Mouse (Mus musculus) kidney, adult 2 months (tissue): ENCODE results near the gene Nkpd1. TPM values are rescaled to one million over a fixed set of nuclear protein-coding genes. Genes with fewer than 3 reads are reported as not detected.

Experiments
- DNase-seq: peaks from one replicate; pipeline ENCODE4 v3.0.0; 2021
- H3K27ac ChIP-seq: fragments of 200-500 bp; 2 replicates; pipeline ENCODE4 v1.5.1; 2012; ENCODE audit warnings: low read depth, low read length, control low read depth, inconsistent platforms; ENCODE audit not compliant: insufficient read depth
- H3K27me3 ChIP-seq: fragments of 200-500 bp; replicated peaks from 2 replicates; pipeline ENCODE4 v1.6.1; 2012; ENCODE audit warnings: mild to moderate bottlenecking, moderate library complexity, low read length, inconsistent platforms; ENCODE audit not compliant: control insufficient read depth, insufficient read depth
- H3K36me3 ChIP-seq: fragments of 200-500 bp; 2 replicates; pipeline ENCODE4 v1.6.1; 2012; ENCODE audit warnings: mild to moderate bottlenecking, moderate library complexity, low read length, inconsistent platforms; ENCODE audit not compliant: control insufficient read depth, insufficient read depth
- H3K4me1 ChIP-seq: fragments of 200-500 bp; 2 replicates; pipeline ENCODE4 v1.6.1; 2011; ENCODE audit warnings: low read length; ENCODE audit not compliant: control insufficient read depth, insufficient read depth
- H3K4me3 ChIP-seq: fragments of 200-500 bp; 2 replicates; pipeline ENCODE4 v1.5.1; 2011; ENCODE audit warnings: mild to moderate bottlenecking, low read depth, low read length, control low read depth; ENCODE audit not compliant: insufficient read depth
- CTCF ChIP-seq: fragments of 200-500 bp; conservative IDR thresholded peaks from 2 replicates; pipeline ENCODE4 v1.5.1; 2011; ENCODE audit warnings: low read depth, mild to moderate bottlenecking, control low read depth, low read length, moderate library complexity, mixed read lengths; ENCODE audit not compliant: insufficient read depth, insufficient read length
- POLR2A ChIP-seq: fragments of 200-500 bp; IDR thresholded peaks from one replicate; pipeline ENCODE4 v1.6.1; 2011; ENCODE audit warnings: low read depth, low read length, control low read depth
- WGBS: fragments of 180-500 bp; shearing (Covaris S2); methylation state at CpG from one replicate; pipeline ENCODE4 v1.1.7; 2018; 5-methylcytosine and 5-hydroxymethylcytosine counted together
- polyA plus RNA-seq: library from polyadenylated mRNA; depleted of rRNA; stranded (reverse); fragments of >200 nt; gene quantifications from 2 replicates; pipeline ENCODE4 v1.2.3, GENCODE M21; 2012

Gene Nkpd1
- polyA plus RNA-seq, 1 experiment, result 0.16 TPM

GRCm38 (mm10) chr7:19495521-19496213 lies 22.0 kb upstream of the Nkpd1 start:
- WGBS, result 44% methylated on average over 20 of the region's 20 CpGs
- Histone ChIP-seq H3K27ac (peak overlapping the region; percentile 77), H3K36me3 (no peaks in the 10 kb centered on the region), H3K4me3 (no peak overlapping the region), H3K27me3 (no peaks in the 10 kb centered on the region), H3K4me1 (0 out of 2 replicates have a peak, but pooled peaks cover 6% of the 10 kb centered on the region)
- peak; percentile 94 for DNase-seq
- TF ChIP-seq POLR2A, result no peak
- TF ChIP-seq CTCF, result no peak

- Histone ChIP-seq H3K4me3 (no peak overlapping the region), H3K27me3 (no peaks in the 10 kb centered on the region), H3K4me1 (0 out of 2 replicates have a peak, but pooled peaks cover 6% of the 10 kb centered on the region), H3K27ac (peak overlapping the region; percentile 54), H3K36me3 (no peaks in the 10 kb centered on the region)
- 73% methylated on average over 5 of the region's 5 CpGs for WGBS
- TF ChIP-seq CTCF (no peak), POLR2A (no peak)
- no peak for DNase-seq
These were observed 21.5 kb upstream of the Nkpd1 start for GRCm38 (mm10) chr7:19496214-19496555.

- no peaks in the 10 kb centered on the region for H3K36me3 ChIP-seq
- peak overlapping the region; percentile 48; the same call in 1 of the 2 replicates for H3K27ac ChIP-seq
- no peak overlapping the region for H3K4me3 ChIP-seq
- TF ChIP-seq POLR2A, result no peak
- TF ChIP-seq CTCF, result no peak
- H3K4me1 ChIP-seq, result 0 out of 2 replicates have a peak, but pooled peaks cover 6% of the 10 kb centered on the region
- 45% methylated on average over 4 of the region's 4 CpGs for WGBS
- peak; percentile 75 for DNase-seq
- no peaks in the 10 kb centered on the region for H3K27me3 ChIP-seq
These were observed 19.3 kb upstream of the Nkpd1 start for GRCm38 (mm10) chr7:19498326-19498725.

- Histone ChIP-seq H3K4me3 (no peak overlapping the region), H3K36me3 (no peaks in the 10 kb centered on the region), H3K27ac (peak overlapping the region; percentile 66), H3K4me1 (0 out of 2 replicates have a peak, but pooled peaks cover 3% of the 10 kb centered on the region), H3K27me3 (no peaks in the 10 kb centered on the region)
- no peak for DNase-seq
- TF ChIP-seq POLR2A (no peak), CTCF (no peak)
- 60% methylated on average over 12 of the region's 12 CpGs for WGBS
These were observed 16.9 kb upstream of the Nkpd1 start for GRCm38 (mm10) chr7:19500420-19501363.

- peak; percentile 41 for DNase-seq
- Histone ChIP-seq H3K4me3 (no peak overlapping the region), H3K36me3 (no peaks in the 10 kb centered on the region), H3K4me1 (0 out of 2 replicates have a peak, but pooled peaks cover 3% of the 10 kb centered on the region), H3K27ac (peak overlapping the region; percentile 66), H3K27me3 (no peaks in the 10 kb centered on the region)
- whole genome bisulfite sequencing, result 77% methylated on average over 4 of the region's 4 CpGs
- no peak for TF ChIP-seq CTCF
- no peak for TF ChIP-seq POLR2A
These were observed 16.0 kb upstream of the Nkpd1 start for GRCm38 (mm10) chr7:19501658-19502057.

- H3K36me3 ChIP-seq, result no peaks in the 10 kb centered on the region
- H3K4me1 ChIP-seq, result 0 out of 2 replicates have a peak, but pooled peaks cover 3% of the 10 kb centered on the region
- 34% methylated on average over 5 of the region's 5 CpGs for WGBS
- no peak overlapping the region for H3K27ac ChIP-seq
- no peak overlapping the region for H3K4me3 ChIP-seq
- peak; percentile 67 for DNase-seq
- TF ChIP-seq CTCF (peak; percentile 93), POLR2A (no peak)
- no peaks in the 10 kb centered on the region for H3K27me3 ChIP-seq
These were observed 14.1 kb upstream of the Nkpd1 start for GRCm38 (mm10) chr7:19503481-19504068.

- WGBS, result 65% methylated on average over 6 of the region's 6 CpGs
- Histone ChIP-seq H3K36me3 (no peaks in the 10 kb centered on the region), H3K27ac (no peak overlapping the region), H3K27me3 (no peaks in the 10 kb centered on the region), H3K4me3 (no peak overlapping the region), H3K4me1 (0 out of 2 replicates have a peak, but pooled peaks cover 3% of the 10 kb centered on the region)
- 0 out of 2 replicates have a peak, but pooled peaks have one; percentile 14 for TF ChIP-seq CTCF
- TF ChIP-seq POLR2A, result no peak
- DNase-seq, result no peak
These were observed 11.3 kb upstream of the Nkpd1 start for GRCm38 (mm10) chr7:19506326-19506725.
